Mouse (Mus musculus): ENCODE results near the gene Dnal1. TPM values are rescaled to one million over a fixed set of nuclear protein-coding genes. Genes with fewer than 3 reads are reported as not detected.

The Dnal1 gene
- total RNA-seq, 2 experiments from 2014 or later: 7.7 to 10.2 TPM

- no peak for DNase-seq
Observed at GRCm38 (mm10) chr12:84128576-84128975, 14.4 kb downstream of the Dnal1 start.

GRCm38 (mm10) chr12:84129931-84130330, 15.8 kb downstream of the Dnal1 start:
- DNase-seq: no peak

GRCm38 (mm10) chr12:84132265-84132664, 18.1 kb downstream of the Dnal1 start:
- DNase-seq: no peak

- DNase-seq: no peak
Observed at GRCm38 (mm10) chr12:84137131-84137530, 23.0 kb downstream of the Dnal1 start.

- no peak for DNase-seq
Observed at GRCm38 (mm10) chr12:84140135-84140534, 26.0 kb downstream of the Dnal1 start.

GRCm38 (mm10) chr12:84141271-84141670, 27.1 kb downstream of the Dnal1 start:
- DNase-seq: no peak

GRCm38 (mm10) chr12:84142281-84143050, 28.3 kb downstream of the Dnal1 start:
- no peak for DNase-seq

GRCm38 (mm10) chr12:84147954-84148621, 33.9 kb downstream of the Dnal1 start, which contains the start of gene Pnma1:
TSS of gene Pnma1 (minus strand) at chr12:84148489.
- DNase-seq: peak; percentile 67

- DNase-seq: no peak
Observed at GRCm38 (mm10) chr12:84148622-84149012, 34.5 kb downstream of the Dnal1 start.

GRCm38 (mm10) chr12:84149971-84150370, 35.8 kb downstream of the Dnal1 start:
- DNase-seq: no peak

- DNase-seq: no peak
Observed at GRCm38 (mm10) chr12:84150976-84151375, 36.8 kb downstream of the Dnal1 start.

GRCm38 (mm10) chr12:84151911-84152310, 37.7 kb downstream of the Dnal1 start:
- DNase-seq: no peak

- DNase-seq: no peak
Observed at GRCm38 (mm10) chr12:84152352-84153190, 38.4 kb downstream of the Dnal1 start.

GRCm38 (mm10) chr12:84153414-84153813, 39.2 kb downstream of the Dnal1 start:
- DNase-seq: no peak

GRCm38 (mm10) chr12:84154786-84155522, 40.8 kb downstream of the Dnal1 start:
- peak; percentile 67 for DNase-seq

GRCm38 (mm10) chr12:84155523-84155871, 41.3 kb downstream of the Dnal1 start:
- no peak for DNase-seq

- DNase-seq: no peak
Observed at GRCm38 (mm10) chr12:84156210-84156609, 42.0 kb downstream of the Dnal1 start.

- DNase-seq: no peak
Observed at GRCm38 (mm10) chr12:84158156-84158555, 44.0 kb downstream of the Dnal1 start.

- no peak for DNase-seq
Observed at GRCm38 (mm10) chr12:84160491-84160890, 46.3 kb downstream of the Dnal1 start.

- no peak for DNase-seq
Observed at GRCm38 (mm10) chr12:84161116-84161515, 47.0 kb downstream of the Dnal1 start.

GRCm38 (mm10) chr12:84161616-84162433, 47.7 kb downstream of the Dnal1 start:
- no peak for DNase-seq
